Mouse (Mus musculus) layer of hippocampus, postnatal 25 days (tissue): ENCODE data around the gene Trmo. TPM values are rescaled to one million over a fixed set of nuclear protein-coding genes. Genes with fewer than 3 reads are reported as not detected.

ENCODE experiments used
- DNase-seq, 2 experiments: peaks; one replicate each; pipeline ENCODE4 v3.0.0; 2022; ENCODE audit warnings: mixed read lengths in 2 of 2, low spot score in 1 of 2; ENCODE audit errors: extremely low spot score in 1 of 2
- total RNA-seq, 2 experiments: library from RNA; stranded (reverse); gene quantifications; 2 replicates each; pipeline ENCODE4 v1.2.3; 2021

Trmo gene
- total RNA-seq, 2 experiments from 2014 or later: 3.9 to 5.5 TPM

DNA sequence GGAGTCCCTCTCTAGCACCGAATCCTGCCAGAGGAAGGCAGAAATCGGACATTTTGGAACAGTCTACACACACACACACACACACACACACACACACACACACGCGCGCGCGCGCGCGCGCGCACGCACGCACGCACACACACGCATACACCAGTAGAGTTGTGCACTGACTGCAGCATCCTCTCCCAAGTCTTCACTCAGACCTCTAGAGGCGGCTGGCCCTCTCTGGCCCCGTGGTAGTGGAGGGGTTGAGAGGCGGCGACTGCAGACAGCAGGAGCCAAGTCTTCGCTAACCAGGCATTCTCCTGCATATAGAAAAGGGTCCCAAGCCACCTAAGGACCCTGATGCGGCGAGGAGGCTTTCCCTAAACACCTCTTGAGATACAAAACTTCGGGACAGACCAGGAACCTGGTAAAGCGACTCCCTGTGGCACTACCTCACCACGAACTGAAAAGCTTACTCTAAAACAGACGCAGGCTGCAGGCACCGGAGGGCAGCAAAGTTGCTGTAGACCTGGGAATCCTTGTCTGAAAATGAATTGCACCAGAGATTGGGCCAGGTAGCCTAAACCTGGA, 46.4 kb downstream of the Trmo start:
- DNase-seq: no peak

DNA sequence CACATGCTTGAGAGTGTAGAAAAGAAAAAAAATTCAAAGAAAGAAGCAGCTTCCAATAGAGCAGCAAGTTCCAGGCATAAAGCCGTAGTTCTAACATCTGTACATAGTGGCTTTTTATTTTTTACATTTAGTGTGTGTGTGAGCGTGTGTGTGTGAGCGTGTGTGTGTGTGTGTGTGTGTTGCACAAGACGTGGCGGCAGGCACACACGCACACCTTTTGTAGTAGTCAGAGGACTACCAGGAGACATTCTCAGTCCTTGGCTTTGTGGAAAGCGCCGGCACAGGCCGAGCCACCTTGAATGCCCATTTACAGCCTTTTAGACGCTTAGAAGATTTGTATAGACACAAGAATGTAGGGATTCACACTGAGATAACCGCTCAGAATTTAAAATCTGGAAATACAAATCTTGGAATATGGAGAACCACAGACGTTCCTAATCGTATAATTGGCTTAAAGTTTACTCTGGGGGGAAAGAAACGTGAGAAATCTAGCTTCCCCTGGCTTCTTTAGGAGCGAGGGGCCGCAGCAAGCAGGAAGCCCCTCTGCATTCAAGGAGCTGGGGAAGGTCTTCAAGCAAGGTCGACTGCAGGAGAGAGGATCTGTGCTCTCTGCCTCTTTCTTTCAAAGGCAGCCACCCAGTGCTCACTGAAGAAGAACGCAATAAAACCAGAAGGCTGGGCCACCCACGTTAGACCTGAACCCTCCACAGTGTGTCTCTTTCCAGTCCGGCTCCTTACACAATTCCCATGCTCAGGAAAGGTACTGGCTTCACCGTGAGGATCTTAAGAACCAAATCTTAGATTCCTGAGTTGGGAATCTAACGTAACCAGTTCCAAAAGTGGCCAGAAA, 47.2 kb downstream of the Trmo start:
- DNase-seq: no peak

DNA sequence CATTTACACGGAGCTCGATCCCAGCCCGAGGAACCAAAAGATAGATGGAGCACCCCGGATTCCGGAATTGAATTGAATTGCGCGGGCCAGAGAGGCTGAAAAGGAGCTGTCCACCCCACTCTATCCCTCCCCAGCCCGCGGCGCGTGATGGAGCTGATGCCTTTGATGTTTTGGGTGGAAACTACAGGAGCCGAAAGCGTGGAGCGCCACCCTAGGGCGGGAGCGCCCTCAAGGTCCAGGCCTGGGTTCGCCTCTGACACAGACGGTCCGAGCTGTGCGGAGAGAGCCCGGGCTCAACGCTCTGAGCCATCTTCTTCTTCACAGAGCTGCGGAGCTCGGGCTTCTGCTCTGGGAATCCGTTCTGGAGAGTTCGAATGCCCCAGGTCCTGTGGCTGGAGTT, 49.7 kb downstream of the Trmo start:
- DNase-seq: no peak

DNA sequence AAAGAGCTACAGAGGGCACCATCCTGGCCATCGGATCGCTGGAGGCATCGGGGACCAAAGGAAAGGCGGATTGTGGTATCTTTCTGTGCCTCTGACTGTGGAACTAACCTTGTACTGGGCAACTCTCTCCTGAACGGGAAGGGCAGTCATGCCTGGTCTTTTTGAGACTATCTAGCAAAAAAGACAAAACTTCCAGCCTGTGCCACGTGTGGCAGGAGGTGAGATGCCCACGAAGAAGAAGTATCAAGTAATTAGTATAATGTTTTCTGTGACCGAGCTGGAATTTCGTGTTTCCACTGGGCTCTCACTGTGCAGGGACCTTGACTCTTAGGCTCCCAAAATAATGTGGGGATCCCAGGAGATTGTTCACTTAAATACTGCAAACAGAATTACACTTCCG, 50.2 kb downstream of the Trmo start:
- no peak for DNase-seq

DNA sequence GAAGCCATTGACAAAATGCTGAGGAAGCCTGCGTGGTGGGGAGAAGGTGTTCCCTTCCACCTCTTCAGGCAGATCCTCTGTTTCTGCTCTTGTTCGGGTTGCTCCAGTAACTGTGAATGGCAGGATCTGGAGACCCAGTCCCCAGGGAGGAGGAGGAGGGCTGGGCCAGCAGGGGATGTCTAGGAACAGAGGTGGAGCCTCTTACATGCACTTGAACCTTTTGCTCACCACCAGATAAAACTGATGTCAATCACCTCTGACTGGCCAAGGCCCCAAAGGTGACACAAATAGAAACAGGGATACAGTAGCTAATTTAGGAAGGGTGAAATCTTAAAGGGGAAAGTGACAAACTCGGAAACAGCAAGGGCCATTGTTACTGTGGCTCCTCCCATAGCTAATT, 51.2 kb downstream of the Trmo start:
- no peak for DNase-seq

DNA sequence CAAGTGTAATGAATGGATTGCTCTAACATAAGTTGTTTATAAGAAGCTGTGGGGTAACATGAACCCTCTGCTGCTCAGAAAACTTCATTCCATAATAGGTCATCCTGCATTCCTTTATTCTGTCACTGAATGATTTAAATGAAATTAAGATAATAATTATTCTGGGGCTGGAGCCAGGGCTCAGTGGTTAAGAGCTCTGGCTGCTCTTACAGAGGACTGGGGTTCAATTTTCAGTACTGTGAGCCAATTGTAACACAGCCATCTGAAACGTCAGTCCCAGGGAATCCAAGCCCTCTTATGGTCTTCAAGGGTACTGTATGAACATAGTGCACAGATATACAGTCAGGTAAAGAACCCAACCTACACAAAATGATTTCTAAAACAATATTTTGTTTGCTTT, 53.4 kb downstream of the Trmo start:
- DNase-seq: no peak

DNA sequence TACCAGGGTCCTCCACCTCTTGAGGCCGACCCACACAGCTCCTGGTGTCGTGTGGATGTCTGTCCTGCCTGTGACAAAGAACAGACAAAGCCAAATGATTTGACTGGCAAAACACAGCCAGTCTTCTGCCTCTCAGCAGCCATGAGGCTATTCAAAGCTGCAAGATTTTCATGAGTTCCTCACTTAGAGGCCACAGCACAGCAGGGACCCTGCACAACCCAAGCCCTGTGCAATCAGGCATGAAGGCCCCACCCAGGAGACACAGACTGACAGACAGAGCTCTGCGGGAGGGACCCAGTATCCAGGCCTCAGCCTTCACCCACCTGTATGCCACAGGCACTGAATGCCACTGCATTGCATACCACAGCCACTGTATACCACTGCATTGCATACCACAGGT, 60.3 kb downstream of the Trmo start:
- DNase-seq: no peak

Other genes with a start within 250 kb of the Trmo start
- 10 to 100 TPM; 12.7 to 18.0 TPM for gene Xpa, start 193.1 kb downstream of the Trmo start, total RNA-seq
- gene Foxe1, start 45.8 kb downstream of the Trmo start, total RNA-seq: not detected
- gene Hemgn, start 24.1 kb upstream of the Trmo start, total RNA-seq: not detected
- 10 to 100 TPM; 48.9 to 53.4 TPM for gene Anp32b, start 61.5 kb upstream of the Trmo start, total RNA-seq
- gene Nans, start 99.8 kb upstream of the Trmo start, total RNA-seq: 10 to 100 TPM; 20.3 to 24.5 TPM
- under 1 TPM; 0.42 to 0.54 TPM for gene Trim14, start 146.7 kb upstream of the Trmo start, total RNA-seq
- 10 to 100 TPM; 17.3 to 18.6 TPM for gene Coro2a, start 212.8 kb upstream of the Trmo start, total RNA-seq